Mouse (Mus musculus): Measurements from ENCODE around the gene Tbcd.

Tbcd gene

GRCm38 (mm10) chr11:121536528-121536927, 84.8 kb downstream of the Tbcd start:
- no peak for DNase-seq (ENCODE audit: low read depth, low spot score)

GRCm38 (mm10) chr11:121542471-121542870, 90.7 kb downstream of the Tbcd start:
- DNase-seq (ENCODE audit: low read depth, low spot score), result no peak

- no peak for DNase-seq (ENCODE audit: low read depth, low spot score)
Observed at GRCm38 (mm10) chr11:121543287-121543856, 91.6 kb downstream of the Tbcd start.

GRCm38 (mm10) chr11:121543922-121544321, 92.2 kb downstream of the Tbcd start:
- no peak for DNase-seq (ENCODE audit: low read depth, low spot score)

- no peak for DNase-seq (ENCODE audit: low read depth, low spot score)
Observed at GRCm38 (mm10) chr11:121544755-121545397, 93.1 kb downstream of the Tbcd start.

GRCm38 (mm10) chr11:121545398-121546034, 93.8 kb downstream of the Tbcd start:
- DNase-seq (ENCODE audit: low read depth, low spot score), result no peak

GRCm38 (mm10) chr11:121547234-121547633, 95.5 kb downstream of the Tbcd start:
- no peak for DNase-seq (ENCODE audit: low read depth, low spot score)

- DNase-seq (ENCODE audit: low read depth, low spot score), result no peak
Observed at GRCm38 (mm10) chr11:121547925-121548324, 96.2 kb downstream of the Tbcd start.

GRCm38 (mm10) chr11:121548996-121549842, 97.5 kb downstream of the Tbcd start:
- peak; percentile 61 for DNase-seq (ENCODE audit: low read depth, low spot score)

GRCm38 (mm10) chr11:121549843-121550647, 98.3 kb downstream of the Tbcd start:
- DNase-seq (ENCODE audit: low read depth, low spot score), result no peak

GRCm38 (mm10) chr11:121551206-121551799, 99.6 kb downstream of the Tbcd start:
- DNase-seq (ENCODE audit: low read depth, low spot score), result no peak

GRCm38 (mm10) chr11:121552167-121552566, 100.4 kb downstream of the Tbcd start:
- DNase-seq (ENCODE audit: low read depth, low spot score), result no peak

GRCm38 (mm10) chr11:121552846-121553457, 101.2 kb downstream of the Tbcd start:
- no peak for DNase-seq (ENCODE audit: low read depth, low spot score)

- no peak for DNase-seq (ENCODE audit: low read depth, low spot score)
Observed at GRCm38 (mm10) chr11:121553458-121553857, 101.7 kb downstream of the Tbcd start.

- no peak for DNase-seq (ENCODE audit: low read depth, low spot score)
Observed at GRCm38 (mm10) chr11:121556727-121557126, 105.0 kb downstream of the Tbcd start.

- no peak for DNase-seq (ENCODE audit: low read depth, low spot score)
Observed at GRCm38 (mm10) chr11:121557946-121558345, 106.2 kb downstream of the Tbcd start.

GRCm38 (mm10) chr11:121558522-121558921, 106.8 kb downstream of the Tbcd start:
- no peak for DNase-seq (ENCODE audit: low read depth, low spot score)

- no peak for DNase-seq (ENCODE audit: low read depth, low spot score)
Observed at GRCm38 (mm10) chr11:121559527-121560293, 108.0 kb downstream of the Tbcd start.

GRCm38 (mm10) chr11:121560294-121560663, 108.5 kb downstream of the Tbcd start:
- no peak for DNase-seq (ENCODE audit: low read depth, low spot score)

GRCm38 (mm10) chr11:121563312-121563711, 111.6 kb downstream of the Tbcd start:
- no peak for DNase-seq (ENCODE audit: low read depth, low spot score)

Measured in telencephalon, adult 2 months (tissue).